Mouse (Mus musculus): ENCODE measurements around the gene Pou3f3. TPM values are rescaled to one million over a fixed set of nuclear protein-coding genes. Genes with fewer than 3 reads are reported as not detected.
A peak's percentile ranks its signal among the peaks of the same experiment; 100 is the strongest.

Gene Pou3f3
- polyA plus RNA-seq (2015; fragmentation: Nextera tagmentation; extraction: Ambion mirVana) = 7.6 and 8.4 TPM in 2 replicates

- H3K4me1 ChIP-seq (ENCODE audit: insufficient read depth, low read length) = peaks cover 13% of the 10 kb centered on the region
- WGBS = 0% methylated on average over 19 of the region's 21 CpGs
- H3K27ac ChIP-seq (ENCODE audit: low read length) = peak within 1 kb of the TSS; percentile 91
- peak; percentile 92 for ATAC-seq (ENCODE audit: low FRiP score, low TSS enrichment)
- H3K9me3 ChIP-seq (ENCODE audit: low read length) = no peaks in the 10 kb centered on the region
- H3K9ac ChIP-seq (replicated peaks; ENCODE audit: low read length) = peak within 1 kb of the TSS; percentile 76
- peaks cover 89% of the 10 kb centered on the region for H3K27me3 ChIP-seq (ENCODE audit: insufficient read depth, low read length)
- H3K4me3 ChIP-seq (ENCODE audit: low read length) = peak within 1 kb of the TSS; percentile 60
- no peaks in the 10 kb centered on the region for H3K36me3 ChIP-seq (ENCODE audit: insufficient read depth, low read length)
- peak within 1 kb of the TSS; percentile 60 for H3K4me2 ChIP-seq (replicated peaks; ENCODE audit: low read depth, low read length)
Measured at GRCm38 (mm10) chr1:42695578-42695915, at the start of gene Pou3f3. Gene Pou3f3, plus strand, starts transcription at chr1:42695768.

- Histone ChIP-seq H3K4me3 (ENCODE audit: low read length) (no peak overlapping the region), H3K4me2 (replicated peaks; ENCODE audit: low read depth, low read length) (no peak overlapping the region), H3K9ac (replicated peaks; ENCODE audit: low read length) (no peak overlapping the region), H3K27ac (ENCODE audit: low read length) (no peak overlapping the region), H3K4me1 (ENCODE audit: insufficient read depth, low read length) (no peaks in the 10 kb centered on the region), H3K27me3 (ENCODE audit: insufficient read depth, low read length) (no peaks in the 10 kb centered on the region), H3K9me3 (ENCODE audit: low read length) (no peaks in the 10 kb centered on the region), H3K36me3 (ENCODE audit: insufficient read depth, low read length) (no peaks in the 10 kb centered on the region)
- 87% methylated on average over 9 of the region's 9 CpGs for WGBS
- ATAC-seq (ENCODE audit: low FRiP score, low TSS enrichment) = no peak
Measured at GRCm38 (mm10) chr1:42648366-42648935, 47.1 kb upstream of the Pou3f3 start.

- WGBS = 92% methylated on average over 15 of the region's 15 CpGs
- no peak overlapping the region for H3K4me3 ChIP-seq (ENCODE audit: low read length)
- no peaks in the 10 kb centered on the region for H3K27me3 ChIP-seq (ENCODE audit: insufficient read depth, low read length)
- no peaks in the 10 kb centered on the region for H3K4me1 ChIP-seq (ENCODE audit: insufficient read depth, low read length)
- no peak for ATAC-seq (ENCODE audit: low FRiP score, low TSS enrichment)
- H3K36me3 ChIP-seq (ENCODE audit: insufficient read depth, low read length) = no peaks in the 10 kb centered on the region
- no peaks in the 10 kb centered on the region for H3K9me3 ChIP-seq (ENCODE audit: low read length)
- H3K27ac ChIP-seq (ENCODE audit: low read length) = no peak overlapping the region
- H3K9ac ChIP-seq (replicated peaks; ENCODE audit: low read length) = no peak overlapping the region
- H3K4me2 ChIP-seq (replicated peaks; ENCODE audit: low read depth, low read length) = no peak overlapping the region
Measured at GRCm38 (mm10) chr1:42651461-42651860, 44.1 kb upstream of the Pou3f3 start.

GRCm38 (mm10) chr1:42667546-42667945, 28.0 kb upstream of the Pou3f3 start:
- Histone ChIP-seq H3K9me3 (ENCODE audit: low read length) (no peaks in the 10 kb centered on the region), H3K4me1 (ENCODE audit: insufficient read depth, low read length) (no peaks in the 10 kb centered on the region), H3K9ac (replicated peaks; ENCODE audit: low read length) (no peak overlapping the region), H3K36me3 (ENCODE audit: insufficient read depth, low read length) (no peaks in the 10 kb centered on the region), H3K27ac (ENCODE audit: low read length) (no peak overlapping the region), H3K27me3 (ENCODE audit: insufficient read depth, low read length) (no peaks in the 10 kb centered on the region), H3K4me3 (ENCODE audit: low read length) (no peak overlapping the region), H3K4me2 (replicated peaks; ENCODE audit: low read depth, low read length) (no peak overlapping the region)
- no peak for ATAC-seq (ENCODE audit: low FRiP score, low TSS enrichment)
- 52% methylated on average over 1 of the region's 1 CpGs for WGBS

- Histone ChIP-seq H3K9ac (replicated peaks; ENCODE audit: low read length) (no peak overlapping the region), H3K27ac (ENCODE audit: low read length) (no peak overlapping the region), H3K36me3 (ENCODE audit: insufficient read depth, low read length) (no peaks in the 10 kb centered on the region), H3K4me2 (replicated peaks; ENCODE audit: low read depth, low read length) (no peak overlapping the region), H3K9me3 (ENCODE audit: low read length) (no peaks in the 10 kb centered on the region), H3K4me3 (ENCODE audit: low read length) (no peak overlapping the region), H3K4me1 (ENCODE audit: insufficient read depth, low read length) (peaks cover 14% of the 10 kb centered on the region; the same call in 1 of the 2 replicates), H3K27me3 (ENCODE audit: insufficient read depth, low read length) (peaks cover 33% of the 10 kb centered on the region)
- ATAC-seq (ENCODE audit: low FRiP score, low TSS enrichment) = no peak
- 76% methylated on average over 3 of the region's 3 CpGs for WGBS
Measured at GRCm38 (mm10) chr1:42680673-42681072, 14.9 kb upstream of the Pou3f3 start.

- 80% methylated on average over 5 of the region's 5 CpGs for WGBS
- Histone ChIP-seq H3K9ac (replicated peaks; ENCODE audit: low read length) (no peak overlapping the region), H3K4me1 (ENCODE audit: insufficient read depth, low read length) (peaks cover 25% of the 10 kb centered on the region), H3K27me3 (ENCODE audit: insufficient read depth, low read length) (peaks cover 44% of the 10 kb centered on the region), H3K36me3 (ENCODE audit: insufficient read depth, low read length) (no peaks in the 10 kb centered on the region), H3K27ac (ENCODE audit: low read length) (no peak overlapping the region), H3K4me2 (replicated peaks; ENCODE audit: low read depth, low read length) (no peak overlapping the region), H3K9me3 (ENCODE audit: low read length) (no peaks in the 10 kb centered on the region), H3K4me3 (ENCODE audit: low read length) (no peak overlapping the region)
- ATAC-seq (ENCODE audit: low FRiP score, low TSS enrichment) = no peak
Measured at GRCm38 (mm10) chr1:42681762-42682161, 13.8 kb upstream of the Pou3f3 start.

GRCm38 (mm10) chr1:42683861-42684260, 11.7 kb upstream of the Pou3f3 start:
- peak overlapping the region; percentile 28; the same call in 1 of the 2 replicates for H3K4me3 ChIP-seq (ENCODE audit: low read length)
- ATAC-seq (ENCODE audit: low FRiP score, low TSS enrichment) = no peak

GRCm38 (mm10) chr1:42684345-42684744, 11.2 kb upstream of the Pou3f3 start:
- Histone ChIP-seq H3K27ac (ENCODE audit: low read length) (peak overlapping the region; percentile 48), H3K36me3 (ENCODE audit: insufficient read depth, low read length) (no peaks in the 10 kb centered on the region), H3K4me2 (replicated peaks; ENCODE audit: low read depth, low read length) (peak overlapping the region; percentile 55), H3K9me3 (ENCODE audit: low read length) (no peaks in the 10 kb centered on the region), H3K4me1 (ENCODE audit: insufficient read depth, low read length) (peaks cover 27% of the 10 kb centered on the region), H3K27me3 (ENCODE audit: insufficient read depth, low read length) (peaks cover 66% of the 10 kb centered on the region), H3K9ac (replicated peaks; ENCODE audit: low read length) (peak overlapping the region; percentile 49), H3K4me3 (ENCODE audit: low read length) (peak overlapping the region; percentile 28)
- WGBS = under 1% methylated on average over 27 of the region's 27 CpGs
- peak; percentile 66 for ATAC-seq (ENCODE audit: low FRiP score, low TSS enrichment)

More at GRCm38 (mm10) chr1:42683861-42684260, 11.7 kb upstream of the Pou3f3 start:
- Histone ChIP-seq H3K9me3 (ENCODE audit: low read length) (no peaks in the 10 kb centered on the region), H3K27me3 (ENCODE audit: insufficient read depth, low read length) (peaks cover 61% of the 10 kb centered on the region), H3K4me2 (replicated peaks; ENCODE audit: low read depth, low read length) (peak overlapping the region; percentile 55), H3K36me3 (ENCODE audit: insufficient read depth, low read length) (no peaks in the 10 kb centered on the region), H3K9ac (replicated peaks; ENCODE audit: low read length) (peak overlapping the region; percentile 49; the same call in 1 of the 2 replicates), H3K27ac (ENCODE audit: low read length) (peak overlapping the region; percentile 48), H3K4me1 (ENCODE audit: insufficient read depth, low read length) (peaks cover 27% of the 10 kb centered on the region)
- WGBS = 1% methylated on average over 6 of the region's 6 CpGs

- under 1% methylated on average over 21 of the region's 21 CpGs for WGBS
- no peaks in the 10 kb centered on the region for H3K36me3 ChIP-seq (ENCODE audit: insufficient read depth, low read length)
- H3K4me2 ChIP-seq (replicated peaks; ENCODE audit: low read depth, low read length) = peak overlapping the region; percentile 55
- peaks cover 69% of the 10 kb centered on the region for H3K27me3 ChIP-seq (ENCODE audit: insufficient read depth, low read length)
- peak overlapping the region; percentile 28 for H3K4me3 ChIP-seq (ENCODE audit: low read length)
- H3K9ac ChIP-seq (replicated peaks; ENCODE audit: low read length) = peak overlapping the region; percentile 49
- peak; percentile 52; the same call in 1 of the 2 replicates for ATAC-seq (ENCODE audit: low FRiP score, low TSS enrichment)
- H3K4me1 ChIP-seq (ENCODE audit: insufficient read depth, low read length) = peaks cover 27% of the 10 kb centered on the region
- H3K27ac ChIP-seq (ENCODE audit: low read length) = peak overlapping the region; percentile 48
- no peaks in the 10 kb centered on the region for H3K9me3 ChIP-seq (ENCODE audit: low read length)
Measured at GRCm38 (mm10) chr1:42684783-42685182, 10.8 kb upstream of the Pou3f3 start.

- Histone ChIP-seq H3K27me3 (ENCODE audit: insufficient read depth, low read length) (peaks cover 73% of the 10 kb centered on the region), H3K9ac (replicated peaks; ENCODE audit: low read length) (peak overlapping the region; percentile 69), H3K36me3 (ENCODE audit: insufficient read depth, low read length) (no peaks in the 10 kb centered on the region), H3K9me3 (ENCODE audit: low read length) (no peaks in the 10 kb centered on the region), H3K4me1 (ENCODE audit: insufficient read depth, low read length) (peaks cover 27% of the 10 kb centered on the region), H3K4me2 (replicated peaks; ENCODE audit: low read depth, low read length) (peak overlapping the region; percentile 55), H3K4me3 (ENCODE audit: low read length) (peak overlapping the region; percentile 47), H3K27ac (ENCODE audit: low read length) (peak overlapping the region; percentile 9; the same call in 1 of the 2 replicates)
- 4% methylated on average over 11 of the region's 11 CpGs for WGBS
- ATAC-seq (ENCODE audit: low FRiP score, low TSS enrichment) = no peak
Measured at GRCm38 (mm10) chr1:42685321-42685960, 10.1 kb upstream of the Pou3f3 start.
